Mouse (Mus musculus) stomach, postnatal 0 days (tissue): ENCODE measurements around the gene Esf1.

Source experiments
- CTCF ChIP-seq: IDR thresholded peaks from 2 replicates; pipeline ENCODE4 v1.5.1; 2016; ENCODE audit warnings: antibody characterized with exemption, low read depth, mild to moderate bottlenecking, moderate library complexity
- EP300 ChIP-seq: optimal IDR thresholded peaks from 2 replicates; pipeline ENCODE3; 2016; ENCODE audit warnings: antibody characterized with exemption

GRCm38 (mm10) chr2:140170803-140171553 is 614 bp upstream of the Esf1 start:
- TF ChIP-seq EP300 (no peak), CTCF (no peak)
